Mouse (Mus musculus) ovary, postnatal 14 days (tissue): ENCODE measurements around the gene Cbwd1.
"Not testable (repeated sequence)": the region's sequence is repeated elsewhere in the genome, so short reads cannot be mapped to it uniquely, and the experiment has no call there.

Experiments
- DNase-seq: peaks from one replicate; pipeline ENCODE4 v3.0.0; 2022; ENCODE audit warnings: low spot score

Gene Cbwd1

GRCm38 (mm10) chr19:24897006-24897895 lies 64.2 kb downstream of the Cbwd1 start:
- no peak for DNase-seq

DNA sequence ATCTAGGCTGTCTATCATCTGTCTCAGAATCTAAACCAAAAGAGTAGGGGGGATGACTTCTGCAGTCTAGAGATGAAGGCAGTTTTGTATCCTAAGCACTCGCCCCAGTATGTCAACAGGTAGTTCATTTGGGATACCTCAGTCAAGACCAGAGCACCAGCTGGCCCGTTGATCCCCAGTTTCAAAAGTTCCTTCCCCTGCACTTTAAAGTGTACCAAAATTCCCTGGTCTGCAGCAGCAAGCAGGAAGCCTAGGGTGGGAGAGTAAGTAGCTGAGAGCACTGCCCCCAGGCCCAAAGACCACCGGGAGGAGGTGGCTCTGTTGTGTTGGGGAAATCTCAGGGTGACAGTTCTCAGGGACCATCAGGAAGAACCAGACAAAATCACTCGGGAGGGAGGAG lies 64.9 kb downstream of the Cbwd1 start:
- DNase-seq, result no peak

DNA sequence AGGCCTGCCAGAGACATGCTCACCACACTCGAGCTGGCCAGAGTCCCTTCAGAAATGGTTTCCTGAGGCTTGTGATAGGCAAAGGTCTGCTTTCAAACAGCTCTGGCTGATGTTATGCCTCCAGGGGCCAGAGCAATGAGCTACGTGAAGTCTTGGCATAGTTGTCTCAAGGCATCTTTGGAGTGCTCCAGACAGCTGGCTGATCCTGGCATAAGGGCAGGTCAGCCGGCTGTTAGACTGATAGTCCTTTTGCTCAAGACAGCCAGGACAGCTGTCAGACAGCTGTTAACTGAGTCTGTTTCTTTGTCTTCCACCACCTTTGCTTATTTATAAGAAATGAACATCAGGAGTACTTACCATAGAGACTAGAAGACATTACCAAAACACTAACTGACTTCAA lies 74.5 kb downstream of the Cbwd1 start:
- no peak for DNase-seq

DNA sequence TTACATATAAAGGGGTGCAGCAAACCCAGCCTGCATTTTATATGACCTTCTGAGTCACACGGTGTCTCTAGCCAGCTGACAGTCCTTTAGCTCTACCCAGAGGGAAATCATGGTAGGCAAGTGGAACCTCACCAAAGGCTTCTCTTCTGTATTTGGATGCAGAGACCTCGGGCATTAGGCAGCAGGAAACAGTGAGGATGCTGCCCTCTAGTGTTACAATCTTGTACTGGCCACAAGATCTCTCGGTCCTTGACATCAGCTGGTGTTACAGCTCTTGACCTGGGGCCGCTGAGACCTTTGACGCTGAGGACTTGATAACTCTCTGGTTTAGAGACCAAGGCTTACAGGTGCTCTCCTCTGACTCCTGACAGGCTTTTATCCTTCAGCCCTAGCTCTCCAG lies 75.9 kb downstream of the Cbwd1 start:
- peak; percentile 47 for DNase-seq

- no peak for DNase-seq
Measured at GRCm38 (mm10) chr19:24881237-24881636, 80.2 kb downstream of the Cbwd1 start.

DNA sequence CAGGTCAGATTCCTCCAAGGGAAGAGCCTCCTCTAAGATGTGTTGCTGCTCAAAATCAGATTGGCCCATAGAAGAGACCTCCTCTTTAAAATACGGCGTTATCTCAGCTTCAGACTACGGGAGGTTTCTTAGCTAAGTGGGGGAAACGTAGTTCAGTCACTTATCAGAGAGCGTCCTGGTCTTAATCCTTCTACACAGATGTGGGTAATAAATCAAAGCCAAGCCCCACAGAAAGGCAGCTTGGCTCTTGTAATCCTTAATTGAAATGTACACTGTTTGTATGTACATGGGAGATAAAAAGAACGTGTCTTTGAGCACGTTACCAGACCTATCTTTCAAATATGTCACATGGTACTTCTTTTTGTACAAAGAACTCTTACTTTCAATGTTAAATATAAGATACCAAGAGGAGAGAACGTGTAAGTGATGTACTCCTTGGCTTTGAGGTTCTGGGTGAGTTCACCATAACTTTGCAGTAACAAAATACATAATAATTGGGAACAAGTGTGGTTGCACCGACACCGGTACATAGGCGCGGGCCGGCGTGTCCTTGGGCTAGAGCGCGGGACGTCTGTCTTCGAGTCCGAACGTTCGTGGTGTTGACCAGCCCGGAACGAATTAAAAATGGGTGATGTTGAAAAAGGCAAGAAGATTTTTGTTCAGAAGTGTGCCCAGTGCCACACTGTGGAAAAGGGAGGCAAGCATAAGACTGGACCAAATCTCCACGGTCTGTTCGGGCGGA lies 86.1 kb downstream of the Cbwd1 start, which contains the start of gene Gm10053:
Gene Gm10053 (plus strand): TSS at position 558 of the 742 bp plus-strand sequence.
- not testable (repeated sequence) for DNase-seq

DNA sequence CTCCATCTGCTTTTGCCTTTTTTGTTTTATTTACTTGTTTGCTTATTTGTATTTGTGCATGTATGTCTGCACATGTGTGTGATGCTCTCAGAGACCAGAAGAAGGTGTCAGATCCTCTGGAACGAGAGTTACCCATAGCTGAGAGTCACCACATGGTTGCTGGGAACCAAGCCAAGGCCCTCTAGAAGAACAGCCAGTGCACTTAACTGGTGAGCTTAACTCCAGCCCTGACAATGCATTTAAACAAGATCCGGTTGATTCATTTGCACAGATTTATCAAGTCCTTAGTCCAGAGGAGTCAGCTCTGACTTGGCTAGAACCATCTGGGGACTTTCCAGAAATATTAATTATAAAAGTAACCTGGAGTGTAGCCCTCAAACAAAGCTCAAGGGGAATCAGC lies 87.5 kb downstream of the Cbwd1 start:
- DNase-seq, result no peak

DNA sequence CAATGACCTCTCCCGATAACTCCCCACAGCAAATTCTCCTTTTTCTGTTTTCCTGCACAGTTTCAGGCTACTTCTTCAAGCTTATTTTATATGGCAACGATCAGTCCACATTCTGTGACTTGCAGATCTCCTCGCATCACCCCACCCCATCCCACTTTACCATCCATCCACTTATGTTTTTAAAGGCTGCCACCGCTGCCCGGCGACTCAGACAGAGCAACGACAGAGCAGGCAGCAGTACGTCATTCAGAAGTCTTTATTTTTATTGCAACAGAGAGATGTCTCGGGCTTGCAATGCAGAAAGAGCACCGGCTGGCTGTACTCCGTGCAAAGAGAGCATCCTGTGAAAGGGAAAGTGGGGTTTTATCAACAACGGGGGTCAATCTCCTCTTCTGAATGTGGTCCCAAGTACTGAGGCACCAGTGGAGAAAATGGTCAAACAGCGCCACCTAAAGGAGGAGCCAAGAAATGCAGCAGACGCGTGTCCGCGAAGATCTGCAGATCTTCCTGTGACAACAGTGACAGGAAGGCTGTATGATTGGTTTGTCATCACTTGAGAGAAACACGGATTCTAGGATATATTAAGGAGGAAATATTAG lies 90.3 kb downstream of the Cbwd1 start:
- DNase-seq, result peak; percentile 76
